Mouse (Mus musculus) c-Kit-positive CD71-positive TER-119-negative erythroid progenitor cells, embryonic 14.5 days (primary cell): ENCODE measurements around the gene Gm10320.

Experiments used
- DNase-seq: peaks from one replicate; pipeline ENCODE4 v3.0.0-alpha.2; 2013; ENCODE audit warnings: low read depth

Gm10320 gene

DNA sequence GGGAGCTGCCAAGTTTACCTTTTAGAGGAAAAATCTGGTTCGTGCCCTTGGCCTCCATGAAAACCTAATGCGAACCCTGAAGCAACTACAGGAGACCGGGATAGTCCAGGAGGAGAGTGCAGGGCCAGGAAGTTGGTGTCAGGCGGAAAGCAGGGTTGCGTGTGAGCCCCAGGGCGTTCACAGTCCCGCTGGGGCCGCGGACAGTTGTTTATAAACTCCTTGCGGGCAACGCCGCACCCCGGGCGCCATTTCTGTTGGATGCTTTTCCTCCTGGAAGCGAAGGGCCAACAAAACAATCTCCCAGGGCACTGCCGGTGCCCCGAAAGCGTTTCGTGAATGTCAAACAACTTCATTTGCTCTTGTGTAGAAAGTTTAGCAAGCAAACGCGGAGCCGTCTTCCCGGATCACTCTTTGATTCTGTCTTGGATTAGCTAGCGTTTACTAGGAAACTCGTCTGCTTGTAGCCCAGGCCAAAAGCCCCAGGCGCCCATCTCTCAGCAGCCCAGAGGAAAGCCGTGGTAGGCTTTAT, 11.1 kb upstream of the Gm10320 start:
- DNase-seq: no peak

DNA sequence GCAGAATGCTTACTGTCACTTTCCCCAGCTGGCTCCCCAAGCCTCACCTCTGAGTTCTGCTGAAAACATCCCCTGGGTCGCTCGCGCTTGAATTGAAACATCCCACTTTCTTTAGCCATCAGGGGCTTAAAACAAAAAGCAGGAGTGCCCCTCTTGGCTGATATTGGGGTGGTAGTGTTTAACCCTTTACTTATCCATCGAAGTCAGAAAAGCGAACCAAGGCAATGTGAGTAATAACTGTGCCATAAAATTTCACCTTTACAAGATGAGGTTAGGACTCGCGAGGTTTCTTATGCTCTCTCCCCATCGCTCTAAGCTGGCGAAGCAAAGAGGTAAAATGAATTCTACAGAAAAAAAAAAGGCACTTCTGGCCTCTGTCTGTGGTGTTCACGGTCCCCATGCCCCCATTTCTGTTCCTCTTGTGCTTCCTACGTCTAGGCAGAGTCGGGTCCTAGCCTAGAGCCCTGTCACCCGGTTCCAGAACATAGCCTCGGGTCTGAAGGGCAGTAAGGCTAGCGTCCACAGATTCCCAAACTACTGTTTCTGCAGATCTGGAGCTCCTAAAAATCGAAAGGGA, 10.5 kb upstream of the Gm10320 start:
- DNase-seq: no peak

DNA sequence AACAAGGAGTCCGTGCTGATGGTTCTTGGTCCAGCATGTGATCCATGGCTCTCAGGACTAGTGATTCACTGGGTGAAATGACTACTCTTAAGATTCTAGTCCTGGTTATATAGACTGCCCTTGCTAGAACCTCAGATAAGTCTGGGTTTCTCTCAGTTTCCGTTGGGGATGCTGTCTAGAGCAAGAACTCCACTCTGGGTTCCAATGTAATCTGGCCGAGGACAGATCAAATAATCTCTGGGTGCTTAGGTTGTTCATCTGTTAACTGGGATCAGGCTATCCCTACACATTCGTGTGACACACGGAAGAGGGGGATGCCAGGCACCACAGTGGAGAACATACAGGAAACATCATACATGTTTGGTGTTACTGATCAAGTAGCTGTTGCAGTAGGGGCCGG, 9.5 kb upstream of the Gm10320 start:
- no peak for DNase-seq

DNA sequence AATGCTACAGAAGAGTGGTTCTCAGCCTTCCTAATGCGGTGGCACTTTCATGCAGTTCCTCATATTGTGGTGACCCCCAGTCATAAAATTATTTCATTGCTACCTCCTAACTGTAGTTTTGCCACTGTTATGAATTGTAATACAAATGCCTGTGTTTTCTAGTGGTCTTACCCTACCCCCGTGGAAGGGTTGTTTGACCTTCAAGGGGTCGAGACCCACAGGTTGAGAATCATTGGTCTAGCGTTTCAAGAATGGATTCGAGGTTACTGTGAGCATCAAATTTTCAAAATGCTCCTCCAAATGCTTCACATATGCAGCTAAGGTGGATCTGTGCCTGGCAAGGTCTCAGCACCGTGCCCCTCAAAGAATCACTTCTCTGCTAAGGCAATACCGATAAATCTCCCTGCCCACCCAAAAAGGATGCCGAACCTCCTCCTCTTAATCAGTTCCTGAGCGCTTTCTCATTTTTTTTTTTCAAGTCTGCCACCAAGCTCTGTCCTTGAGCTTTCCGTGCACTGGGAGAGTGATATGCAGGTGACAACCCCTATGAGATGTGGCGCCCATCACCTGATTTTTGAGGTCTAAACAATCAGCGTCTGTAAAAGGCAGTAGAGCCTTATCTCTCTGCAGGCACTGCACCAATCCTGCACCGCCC, 8.8 kb upstream of the Gm10320 start:
- DNase-seq: no peak

DNA sequence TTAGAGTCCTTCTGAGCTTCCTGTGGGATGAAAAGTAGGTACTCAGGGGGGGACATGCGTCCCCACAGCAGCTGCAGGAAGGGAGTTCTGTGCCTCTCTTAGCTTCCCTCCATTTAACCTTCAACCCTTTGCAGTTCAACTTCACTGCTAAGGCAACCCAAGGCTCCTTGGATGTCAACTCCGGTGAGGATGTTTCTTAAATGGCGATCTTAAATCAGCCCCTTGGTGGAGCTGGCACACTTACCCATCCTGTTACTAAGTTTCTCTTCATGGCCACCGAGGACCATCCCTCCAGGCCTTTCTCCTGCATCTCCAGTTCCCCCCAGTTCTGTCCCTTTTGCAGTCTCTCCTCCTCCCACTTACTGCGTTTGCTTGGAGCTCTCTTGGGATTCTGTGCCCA, 6.8 kb upstream of the Gm10320 start:
- DNase-seq: no peak

DNA sequence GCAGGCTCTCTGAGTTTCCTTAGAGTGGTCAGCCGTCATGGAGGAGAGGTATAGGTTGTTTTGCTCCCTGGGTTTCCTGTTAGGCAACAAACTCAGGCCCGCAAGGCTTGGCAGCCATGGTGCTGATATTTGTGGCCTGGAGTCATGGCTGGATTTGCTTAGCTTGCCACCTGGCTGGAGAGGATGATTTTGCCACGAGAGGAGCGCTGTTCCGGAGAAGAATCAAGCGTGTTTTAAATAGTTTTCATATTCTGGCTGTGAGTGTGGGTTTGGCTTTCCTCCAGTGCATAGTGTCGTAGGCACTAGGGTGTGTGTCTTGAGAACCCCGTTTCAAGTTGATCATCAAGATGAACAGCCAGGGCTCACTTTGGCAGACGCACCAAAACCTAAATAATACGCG, 6.3 kb upstream of the Gm10320 start:
- no peak for DNase-seq

DNA sequence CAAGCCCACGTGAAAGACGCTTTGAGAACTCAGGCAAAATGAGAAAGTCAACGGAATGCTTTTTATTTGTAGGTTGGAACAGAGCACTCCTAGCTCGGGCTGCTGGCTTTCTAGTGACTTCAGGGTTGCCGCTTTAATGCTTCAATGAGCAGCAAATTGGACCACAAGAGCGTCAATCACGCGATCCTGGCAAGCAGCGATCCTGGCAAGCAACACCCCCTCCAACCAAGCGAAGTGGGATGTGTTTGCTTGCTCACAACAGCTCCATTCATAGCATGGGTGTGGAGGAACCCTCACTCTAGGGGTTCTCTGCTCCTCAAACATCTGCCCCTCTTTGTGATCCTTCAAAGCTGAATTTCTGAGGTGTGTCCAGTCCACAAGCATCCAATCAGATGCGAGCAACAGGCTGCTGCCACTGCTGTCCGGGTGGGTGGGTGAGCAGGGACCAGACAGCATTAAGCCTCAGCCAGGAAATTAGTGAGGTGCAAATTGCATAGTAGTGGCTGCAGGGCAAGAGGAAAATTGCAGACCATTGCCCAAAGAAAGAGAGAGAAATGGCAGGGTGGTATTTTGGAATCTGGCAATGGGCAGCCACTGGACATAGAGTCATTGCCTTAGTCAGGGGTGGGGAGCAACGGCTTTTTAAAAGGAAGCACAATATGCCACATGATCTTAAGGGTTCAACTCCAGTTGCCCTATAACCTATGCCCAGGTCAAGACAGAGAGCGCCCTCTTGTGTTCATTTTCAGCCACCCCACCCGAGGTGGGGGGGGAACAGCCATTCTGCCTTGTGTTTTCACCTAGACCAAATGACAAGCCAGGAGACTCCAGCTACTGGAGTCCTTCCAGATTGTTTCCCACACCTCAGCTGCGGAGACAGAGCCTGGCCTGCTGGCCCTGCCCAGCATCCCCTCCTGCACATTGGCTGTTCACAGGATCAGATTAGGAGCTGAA, 5.4 kb upstream of the Gm10320 start:
- no peak for DNase-seq

DNA sequence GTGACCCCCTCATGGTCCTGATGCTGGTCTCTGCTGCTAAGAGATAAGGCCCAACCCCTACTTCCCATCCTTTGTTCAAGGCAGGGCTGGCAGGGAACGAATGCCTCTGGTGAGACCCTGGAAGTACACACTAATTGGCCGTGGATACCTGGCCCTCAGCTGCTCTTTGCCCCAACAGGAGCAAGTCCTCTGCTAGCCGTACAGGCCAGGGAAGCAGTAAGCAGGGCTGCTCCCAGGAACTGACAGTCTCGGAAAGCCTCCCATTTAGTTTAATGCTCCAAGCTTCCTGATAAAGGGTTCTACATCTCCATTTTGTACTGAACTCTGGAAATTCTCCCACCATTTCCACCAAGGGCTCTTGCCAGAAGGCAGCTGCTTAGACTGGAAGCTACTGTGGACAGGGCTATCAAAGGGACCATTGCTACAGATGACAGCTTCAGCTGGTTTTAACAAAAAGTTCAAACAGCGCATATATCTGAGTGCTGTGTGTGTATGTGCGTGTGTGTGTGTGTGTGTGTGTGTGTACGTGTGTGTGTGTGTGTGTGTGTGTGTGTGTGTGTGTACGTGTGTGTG, 2.8 kb upstream of the Gm10320 start:
- DNase-seq: no peak

DNA sequence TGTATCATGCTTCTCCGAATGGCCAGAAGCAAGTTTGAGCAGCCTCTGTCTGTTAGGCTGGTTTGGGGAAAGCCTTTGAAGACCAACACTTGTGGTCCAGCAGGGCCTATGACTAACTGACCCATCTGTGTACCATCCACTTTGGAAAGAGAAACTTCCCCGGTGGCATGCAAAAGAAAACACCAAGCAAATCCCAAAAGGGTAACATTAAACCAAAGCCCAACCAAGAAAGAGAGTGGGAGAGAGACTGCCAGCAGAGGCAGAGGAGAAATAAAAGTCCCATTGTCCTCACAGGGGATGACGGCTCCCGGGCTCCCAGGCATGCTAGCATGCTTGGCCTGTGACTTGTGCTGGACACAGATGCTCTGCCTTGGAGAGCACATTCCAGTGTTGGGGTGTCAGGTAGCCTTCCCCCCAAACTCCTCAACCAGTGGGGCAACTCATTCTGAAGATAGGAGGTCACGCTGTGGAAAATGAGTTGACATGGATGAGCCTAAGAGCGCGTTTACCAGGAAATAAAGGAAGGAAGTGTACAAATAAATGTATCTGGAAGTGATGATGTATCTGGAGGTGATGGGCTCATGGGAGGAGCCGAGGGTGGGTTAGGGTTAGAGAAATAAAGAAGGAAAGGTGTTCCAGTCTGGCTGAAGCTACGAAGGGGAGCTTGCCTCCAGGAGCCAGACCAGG, 911 bp upstream of the Gm10320 start:
- no peak for DNase-seq

DNA sequence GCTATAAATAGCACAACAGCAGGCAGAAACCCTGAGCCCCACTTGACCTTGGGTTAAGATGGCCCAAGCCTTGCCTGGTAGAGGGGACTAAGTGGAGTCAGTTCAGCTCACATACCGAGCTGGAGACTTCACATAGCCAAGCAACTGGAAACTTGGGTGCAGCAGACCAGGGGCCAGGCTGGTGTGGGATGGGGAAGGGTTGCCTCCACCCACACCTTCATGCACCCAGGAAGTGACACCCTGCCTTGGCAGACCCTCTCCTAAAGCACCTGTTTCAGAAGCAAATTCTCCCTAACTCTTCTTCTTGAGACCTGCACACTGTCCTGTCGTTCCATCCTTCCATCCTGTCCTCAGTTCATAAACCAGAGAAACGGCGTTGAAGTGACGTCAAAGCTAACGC, 5.1 kb downstream of the Gm10320 start:
- DNase-seq: no peak

DNA sequence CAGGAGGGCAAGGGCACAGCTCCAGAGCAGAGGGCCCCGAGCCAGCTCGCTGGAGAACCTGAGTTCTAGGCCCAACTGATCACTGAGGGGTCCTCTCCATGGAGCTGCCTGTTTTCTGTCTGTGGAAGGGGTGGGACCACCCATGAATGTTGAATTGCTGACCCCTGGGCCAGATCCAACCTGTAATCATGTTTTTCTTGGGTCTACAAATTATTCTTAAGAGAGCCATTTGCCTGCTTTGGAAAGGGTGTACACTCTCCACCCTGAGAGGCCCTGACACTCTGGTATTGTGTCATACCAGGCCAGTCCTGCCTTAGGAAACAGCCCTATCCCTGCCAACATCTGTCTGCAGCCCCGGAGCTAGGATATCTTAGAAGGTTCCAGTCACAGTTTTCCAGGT, 5.6 kb downstream of the Gm10320 start:
- no peak for DNase-seq

DNA sequence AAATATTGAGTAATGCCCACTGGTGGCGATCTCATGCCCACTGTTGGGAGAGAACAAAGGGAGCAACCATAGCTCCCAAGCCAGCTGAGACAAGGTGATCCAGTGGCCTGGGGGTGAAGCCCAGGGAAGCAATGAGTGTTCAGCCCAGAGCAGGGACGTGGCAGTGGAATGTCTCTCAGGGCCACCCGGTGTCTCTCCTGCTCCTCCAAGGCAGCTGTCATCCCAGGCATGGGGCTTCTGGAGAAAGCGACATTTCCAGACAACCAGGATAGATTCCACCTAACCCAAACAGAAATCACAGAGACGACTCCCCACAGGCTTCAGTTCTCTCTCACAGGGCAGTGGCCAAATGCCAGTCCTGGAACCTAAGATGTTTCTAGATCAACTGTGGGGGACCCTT, 6.4 kb downstream of the Gm10320 start:
- DNase-seq: no peak

DNA sequence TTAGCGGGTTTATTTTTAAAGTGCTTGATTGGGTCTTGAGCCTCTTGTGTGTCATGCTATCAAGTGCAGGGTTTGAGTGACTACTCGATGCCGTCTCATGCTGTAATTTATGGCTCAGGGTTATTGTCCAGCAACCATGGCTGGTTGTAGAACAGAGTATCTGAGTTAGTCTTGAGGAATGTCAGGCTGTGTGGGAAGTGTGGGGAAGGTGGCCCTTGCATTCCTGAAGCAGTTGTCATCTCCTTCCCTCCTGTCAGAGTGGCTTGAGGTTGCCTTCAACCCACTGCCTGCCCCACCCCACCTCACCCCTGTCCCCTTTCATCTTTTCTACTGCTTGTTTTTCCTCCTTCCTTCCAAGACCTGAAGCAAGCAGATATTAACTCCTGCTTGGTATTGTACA, 13.8 kb downstream of the Gm10320 start:
- DNase-seq: no peak

DNA sequence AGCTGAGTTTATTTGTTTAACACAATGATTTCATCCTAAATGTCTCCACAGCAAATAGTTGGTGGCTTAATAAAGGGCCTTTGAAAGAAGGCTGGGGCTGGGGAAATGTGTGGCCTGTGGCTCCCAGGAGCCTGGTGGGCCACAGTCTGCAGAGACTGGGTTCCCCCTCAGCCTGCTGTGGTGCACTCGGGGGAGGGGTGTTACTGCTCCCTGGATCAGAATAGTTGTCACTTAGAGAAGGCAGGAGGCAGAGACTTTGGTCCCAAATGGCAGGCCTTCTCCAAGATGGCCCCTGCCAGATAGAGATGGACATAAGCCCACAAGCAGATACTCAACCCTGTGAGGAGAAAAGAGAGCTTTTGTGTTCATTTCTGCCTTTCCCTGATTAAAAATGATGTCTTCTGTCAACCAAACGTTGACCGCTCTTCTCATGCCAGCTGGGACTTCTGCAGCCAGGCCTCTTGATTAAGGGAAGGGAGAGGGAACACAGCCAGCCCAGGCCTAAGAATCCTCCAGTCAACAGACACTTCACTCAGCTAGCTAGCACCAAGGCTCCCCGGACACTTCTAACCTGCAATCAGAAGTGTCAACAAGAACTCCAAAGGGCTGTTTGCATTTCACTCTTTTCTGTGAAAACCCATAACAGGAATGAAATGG, 14.8 kb downstream of the Gm10320 start:
- no peak for DNase-seq

DNA sequence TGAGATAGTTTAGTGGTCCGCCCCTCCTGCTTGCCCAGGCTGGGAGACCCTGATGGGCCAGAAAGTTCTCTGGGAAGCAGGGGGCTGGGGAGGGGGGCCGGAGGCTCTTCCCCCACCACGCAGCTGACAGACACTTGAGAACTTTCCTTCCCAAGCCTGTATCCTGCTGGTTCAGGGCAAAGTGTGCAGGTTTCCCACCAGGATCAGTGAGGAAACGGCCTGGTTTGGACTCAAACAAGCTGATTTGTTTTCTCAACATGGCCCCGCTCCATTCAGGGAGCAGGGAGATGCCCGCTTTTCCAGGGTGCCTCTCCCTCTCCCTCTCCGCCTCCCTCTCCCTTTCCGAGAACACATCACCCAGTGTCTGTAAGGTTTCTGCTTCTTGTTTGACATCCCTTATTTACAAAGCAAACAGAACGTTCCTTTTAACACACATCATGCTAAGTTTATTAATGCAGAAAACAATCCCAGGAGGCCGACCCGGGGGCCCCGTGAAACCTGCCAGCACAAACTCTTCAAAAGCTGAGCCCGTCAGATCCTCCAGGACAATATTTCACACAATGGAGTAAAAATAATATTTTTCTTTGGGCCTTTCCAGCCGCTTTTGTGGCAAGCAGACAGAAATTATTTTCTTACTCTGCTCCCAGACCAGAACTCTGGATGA, 15.5 kb downstream of the Gm10320 start:
- no peak for DNase-seq

DNA sequence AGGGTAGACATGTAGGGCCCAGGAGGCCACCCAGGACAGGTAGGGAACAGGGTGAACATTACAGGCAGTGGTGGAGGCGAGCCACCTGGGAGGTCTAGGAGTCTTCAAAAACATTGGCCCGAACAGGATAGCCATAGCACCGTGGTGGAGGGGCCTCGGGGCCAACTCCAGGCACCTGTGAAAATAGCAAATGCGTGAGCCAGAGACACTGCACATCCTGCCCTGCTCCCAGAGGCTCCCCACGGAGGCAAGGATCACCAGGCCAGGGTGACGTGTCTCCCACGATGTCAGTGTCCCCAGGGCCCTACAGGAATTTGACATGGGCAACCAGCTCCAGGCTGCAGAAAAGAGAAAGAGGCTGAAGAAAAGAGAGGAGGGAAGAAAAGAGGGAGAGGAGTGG, 16.1 kb downstream of the Gm10320 start:
- no peak for DNase-seq

DNA sequence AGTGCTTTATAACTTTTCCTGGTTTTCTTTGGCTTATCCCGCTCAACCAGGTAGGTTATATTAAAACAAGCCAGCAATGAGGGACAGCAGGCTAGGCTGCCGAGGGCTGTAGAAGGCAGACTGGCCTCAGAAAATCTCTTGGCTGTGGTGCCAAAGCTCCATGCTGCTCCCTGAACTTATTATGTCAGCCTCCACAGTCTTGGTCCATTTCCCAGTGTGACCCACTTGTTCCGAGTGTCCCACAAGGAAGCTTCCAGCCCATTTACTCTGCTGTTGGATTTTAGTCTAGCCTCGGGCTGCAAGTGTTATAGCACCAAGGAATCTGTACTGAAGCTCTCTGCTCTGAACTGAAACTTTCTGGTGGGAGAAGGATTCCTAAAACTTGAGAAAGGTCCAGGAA, 18.8 kb downstream of the Gm10320 start:
- DNase-seq: no peak

DNA sequence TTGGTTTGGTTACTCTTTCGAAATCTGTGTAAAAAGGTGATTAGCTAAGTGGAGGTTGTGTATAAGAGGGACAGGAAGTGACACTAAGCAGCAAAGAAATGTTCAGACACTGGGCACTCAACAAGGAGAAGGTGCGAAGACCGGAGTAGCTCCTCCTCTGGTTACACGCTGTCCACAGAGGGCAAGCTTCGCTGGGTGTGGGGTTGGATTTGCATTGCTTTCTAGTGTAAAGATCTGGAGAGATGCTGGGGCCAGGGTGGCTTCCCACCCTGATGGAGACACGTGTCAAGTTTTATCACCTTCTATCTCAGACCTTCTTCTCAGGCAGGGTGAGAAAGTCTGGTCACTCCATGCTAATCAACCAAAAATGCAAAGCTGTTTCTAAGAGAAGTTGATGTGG, 20.0 kb downstream of the Gm10320 start:
- no peak for DNase-seq

DNA sequence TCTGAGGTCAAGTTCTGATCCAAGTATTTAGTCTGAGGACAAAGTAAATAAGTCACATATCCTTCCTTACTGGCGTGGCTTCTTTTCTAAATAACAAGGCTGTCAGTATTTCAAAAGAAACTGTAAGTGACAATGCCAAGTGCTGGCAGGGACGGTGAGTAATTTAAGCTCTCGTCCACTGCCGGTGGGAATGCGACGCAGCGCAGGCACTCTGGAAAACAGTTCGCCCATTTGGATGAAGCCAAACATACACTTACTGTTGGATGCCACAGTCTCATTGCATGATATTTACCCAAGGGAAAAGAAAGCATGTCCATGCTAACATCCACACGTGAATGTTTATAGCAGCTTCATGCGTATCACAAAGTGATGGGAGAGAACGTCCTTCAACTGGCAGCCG, 21.5 kb downstream of the Gm10320 start:
- DNase-seq: no peak

DNA sequence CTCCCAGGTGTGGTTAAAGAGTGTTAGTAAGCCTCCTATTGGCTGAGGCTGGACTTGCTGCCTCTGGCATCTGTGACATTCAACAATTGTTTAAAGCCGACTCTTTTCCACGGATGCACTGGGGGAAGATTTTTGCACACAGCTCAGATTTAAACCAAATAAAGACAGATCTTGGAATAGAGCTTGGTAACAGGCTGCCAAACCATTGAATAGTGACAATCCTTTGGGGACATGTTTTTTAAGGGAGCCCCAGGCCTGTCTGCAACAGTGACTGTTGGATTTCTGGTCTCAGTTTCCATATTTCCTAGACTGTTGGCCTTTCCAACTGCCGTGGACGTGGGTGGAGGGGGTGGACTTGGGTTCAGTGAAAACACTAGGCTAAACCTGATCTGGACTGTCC, 21.9 kb downstream of the Gm10320 start:
- DNase-seq: no peak

DNA sequence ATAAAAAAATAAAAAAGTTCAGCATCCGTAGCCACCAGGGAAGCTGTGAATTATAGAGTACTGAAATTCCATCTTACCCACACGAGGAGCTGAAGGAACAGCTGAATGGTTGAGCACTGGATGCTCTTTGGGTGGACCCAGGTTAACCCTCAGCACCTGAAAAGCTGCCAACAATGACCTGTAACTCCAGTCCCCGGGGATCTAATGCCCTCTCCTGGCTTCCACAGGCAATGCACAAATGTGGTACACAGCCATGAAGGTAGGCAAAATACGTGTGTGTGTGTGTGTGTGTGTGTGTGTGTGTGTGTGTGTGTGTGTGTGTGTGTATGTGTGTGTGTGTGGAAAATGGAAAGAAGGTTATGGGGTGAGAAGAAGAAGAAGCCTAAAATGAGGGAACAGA, 30.3 kb downstream of the Gm10320 start:
- DNase-seq: no peak
